1 mouse cellular context compared by ENCODE assay signal in the genomic region with DNA sequence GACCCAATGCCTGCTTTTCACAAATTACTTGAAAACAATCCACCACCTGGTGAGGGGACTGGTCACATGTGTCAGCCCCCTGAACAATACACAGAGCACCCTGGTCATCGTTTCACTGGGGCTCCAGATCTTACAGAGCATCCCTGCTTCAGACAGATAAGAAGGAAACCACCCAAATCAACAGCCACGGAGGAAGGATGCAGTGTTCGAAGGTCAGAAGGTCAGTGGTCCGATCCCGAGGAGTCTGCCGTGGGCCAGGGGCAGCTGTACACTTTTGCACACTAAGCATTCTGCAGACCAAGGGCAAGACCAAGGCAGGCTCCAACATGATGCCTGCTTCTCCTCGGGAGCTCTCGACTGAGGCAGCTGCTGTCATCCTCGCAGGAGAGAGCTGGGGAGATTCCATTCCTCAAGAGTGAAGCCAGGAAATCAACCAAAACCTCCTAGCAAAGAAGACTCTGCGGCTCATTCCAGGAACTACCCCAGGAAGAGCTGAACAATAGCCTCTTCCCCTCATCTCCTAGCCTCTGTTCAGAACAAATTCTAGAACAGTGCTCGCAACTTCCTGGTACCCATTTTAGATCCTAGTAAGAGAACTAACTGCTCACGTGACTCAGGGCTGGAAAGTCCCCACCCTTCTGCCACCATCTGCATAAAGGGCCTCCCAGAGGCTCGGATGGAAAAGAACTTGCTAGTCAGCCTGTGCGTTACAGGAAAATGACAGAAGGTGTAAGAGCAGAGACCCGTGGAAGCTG.
TF ChIP-seq lines count a peak whose summit lies in the region.

No protein-coding gene starts in this region.

TF ChIP-seq in CH12.LX, 34 proteins besides CTCF, POLR2A, EP300 and RAD21 (continued from another document):
- TF ChIP-seq ETS1 (conservative IDR thresholded peaks at IDR 0.05; ENCODE audit: low read depth, low read length) (peak; percentile 95), ELF1 (IDR thresholded peaks at IDR 0.05; ENCODE audit: low read depth, low read length) (peak; percentile 96), POLR2AphosphoS2 (IDR thresholded peaks at IDR 0.05; ENCODE audit: low read depth, low read length) (no peak)
